Mouse (Mus musculus) midbrain, embryonic 11.5 days (tissue): ENCODE results near the gene Vwa8. TPM values are rescaled to one million over a fixed set of nuclear protein-coding genes. Genes with fewer than 3 reads are reported as not detected.

ENCODE experiments used
- ATAC-seq: fragments of 200-750 bp; cut with Nextera tagmentation; 2 replicates; pipeline ENCODE4 v1.8.0; 2017; ENCODE audit warnings: moderate TSS enrichment, moderate library complexity; ENCODE audit not compliant: low FRiP score
- DNase-seq: peaks from one replicate; pipeline ENCODE4 v3.0.0; 2015; ENCODE audit warnings: low spot score; ENCODE audit errors: missing footprints
- H3K27ac ChIP-seq: fragments of 300-500 bp; sonication (generic); 2 replicates; pipeline ENCODE4 v1.5.1; 2014; ENCODE audit warnings: low read depth, low read length
- H3K27me3 ChIP-seq: fragments of 300-500 bp; sonication (generic); 2 replicates; pipeline ENCODE4 v1.6.1; 2014; ENCODE audit warnings: mild to moderate bottlenecking, low read length, moderate library complexity, mixed read lengths; ENCODE audit not compliant: control insufficient read depth, insufficient read depth
- H3K36me3 ChIP-seq: fragments of 300-500 bp; sonication (generic); 2 replicates; pipeline ENCODE4 v1.6.1; 2014; ENCODE audit warnings: mild to moderate bottlenecking, low read length, moderate library complexity, mixed read lengths; ENCODE audit not compliant: control insufficient read depth, insufficient read depth
- H3K4me1 ChIP-seq: fragments of 300-500 bp; sonication (generic); 2 replicates; pipeline ENCODE4 v1.6.1; 2014; ENCODE audit warnings: low read length; ENCODE audit not compliant: control insufficient read depth, insufficient read depth
- H3K4me2 ChIP-seq: fragments of 300-500 bp; sonication (generic); 2 replicates; pipeline ENCODE4 v1.6.1; 2014; ENCODE audit warnings: mild to moderate bottlenecking, moderate library complexity
- H3K4me3 ChIP-seq: fragments of 300-500 bp; sonication (generic); 2 replicates; pipeline ENCODE4 v1.5.1; 2014; ENCODE audit warnings: low read depth, low read length
- H3K9ac ChIP-seq: fragments of 300-500 bp; sonication (generic); 2 replicates; pipeline ENCODE4 v1.6.1; 2014; ENCODE audit warnings: low read length
- H3K9me3 ChIP-seq: fragments of 300-500 bp; sonication (generic); 2 replicates; pipeline ENCODE4 v1.6.1; 2016; ENCODE audit warnings: low read length; ENCODE audit not compliant: control insufficient read depth
- WGBS: fragments of 180-500 bp; shearing (Covaris S2); extraction: QIAGEN DNeasy Blood & Tissue Kit; methylation state at CpG from one replicate; pipeline ENCODE4 v1.1.7; 2014; 5-methylcytosine and 5-hydroxymethylcytosine counted together
- polyA plus RNA-seq: library from polyadenylated mRNA; unstranded; fragments of >200 nt; fragmentation: Nextera tagmentation; extraction: Ambion mirVana; gene quantifications from 2 replicates; pipeline ENCODE4 v1.2.1, GENCODE M21; 2014

Vwa8 gene
- polyA plus RNA-seq, 1 experiment from 2014 or later: 7.0 TPM

DNA sequence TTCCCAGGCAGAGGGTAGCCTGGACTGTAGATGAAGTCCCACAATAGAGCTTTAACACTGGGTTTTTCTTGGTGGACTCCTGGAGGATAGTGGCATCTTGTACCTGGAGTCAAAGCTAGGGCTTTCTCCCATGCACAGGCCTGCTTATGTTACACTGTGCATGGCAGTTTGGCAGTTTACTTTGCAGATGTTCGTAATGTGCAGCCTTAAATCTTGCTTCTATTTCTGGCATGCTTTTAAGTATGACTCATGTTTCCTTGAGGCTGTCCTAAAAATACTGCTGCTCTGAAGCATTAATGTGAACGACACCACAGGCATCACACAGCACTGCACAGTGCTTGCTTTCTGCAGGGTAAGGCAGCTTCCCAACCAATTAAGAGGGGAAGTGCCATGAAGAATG lies 51.9 kb downstream of the Vwa8 start:
- H3K27me3 ChIP-seq: no peaks in the 10 kb centered on the region
- peak; percentile 26 for DNase-seq
- no peak overlapping the region for H3K27ac ChIP-seq
- H3K4me3 ChIP-seq: no peak overlapping the region
- no peaks in the 10 kb centered on the region for H3K4me1 ChIP-seq
- ATAC-seq: no peak
- H3K9me3 ChIP-seq: no peaks in the 10 kb centered on the region
- no peak overlapping the region for H3K9ac ChIP-seq
- H3K4me2 ChIP-seq: no peak overlapping the region
- no peaks in the 10 kb centered on the region for H3K36me3 ChIP-seq
- 70% methylated on average over 2 of the region's 2 CpGs for WGBS

DNA sequence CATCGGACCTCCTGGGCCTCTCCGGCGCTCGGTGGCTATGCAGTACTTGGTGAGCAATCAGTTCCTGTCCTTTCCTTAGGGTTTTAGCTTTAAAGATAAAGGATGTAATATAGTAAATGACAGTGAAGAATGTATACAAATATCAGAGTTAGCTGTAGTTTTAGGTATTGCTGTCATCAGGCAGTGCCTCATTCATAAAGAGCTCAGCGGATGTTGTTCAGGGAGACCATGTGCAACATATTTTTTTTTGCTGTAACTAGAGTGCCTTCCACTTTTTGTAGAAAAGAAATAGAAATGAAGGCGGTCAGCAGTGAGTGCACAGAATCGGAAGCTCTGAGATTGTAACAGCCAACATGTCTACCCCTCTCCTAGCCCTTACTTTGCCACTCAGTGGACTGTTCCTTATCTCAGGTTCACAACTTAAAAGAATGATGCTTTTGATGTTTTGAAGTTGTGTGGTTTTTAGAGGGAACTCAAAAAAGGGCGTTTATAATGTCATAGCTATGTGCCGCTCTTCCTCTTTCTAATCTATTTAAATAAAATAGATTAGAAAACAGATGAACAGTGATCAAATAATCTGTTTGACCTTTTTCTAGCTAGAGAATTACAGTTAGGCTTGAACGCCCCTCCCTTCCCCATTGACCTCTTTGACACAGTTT lies 59.5 kb downstream of the Vwa8 start:
- Histone ChIP-seq H3K4me1 (no peaks in the 10 kb centered on the region), H3K27ac (no peak overlapping the region), H3K4me3 (no peak overlapping the region), H3K27me3 (no peaks in the 10 kb centered on the region), H3K9ac (no peak overlapping the region), H3K4me2 (no peak overlapping the region), H3K9me3 (no peaks in the 10 kb centered on the region), H3K36me3 (no peaks in the 10 kb centered on the region)
- DNase-seq (no peak), ATAC-seq (no peak)
- WGBS: 92% methylated on average over 10 of the region's 10 CpGs

GRCm38 (mm10) chr14:78912076-78912475 lies 63.2 kb downstream of the Vwa8 start:
- Histone ChIP-seq H3K27ac (no peak overlapping the region), H3K36me3 (no peaks in the 10 kb centered on the region), H3K4me3 (no peak overlapping the region), H3K9ac (no peak overlapping the region), H3K4me1 (no peaks in the 10 kb centered on the region), H3K9me3 (no peaks in the 10 kb centered on the region), H3K4me2 (no peak overlapping the region), H3K27me3 (no peaks in the 10 kb centered on the region)
- 90% methylated on average over 10 of the region's 10 CpGs for WGBS
- ATAC-seq: no peak
- DNase-seq: no peak

DNA sequence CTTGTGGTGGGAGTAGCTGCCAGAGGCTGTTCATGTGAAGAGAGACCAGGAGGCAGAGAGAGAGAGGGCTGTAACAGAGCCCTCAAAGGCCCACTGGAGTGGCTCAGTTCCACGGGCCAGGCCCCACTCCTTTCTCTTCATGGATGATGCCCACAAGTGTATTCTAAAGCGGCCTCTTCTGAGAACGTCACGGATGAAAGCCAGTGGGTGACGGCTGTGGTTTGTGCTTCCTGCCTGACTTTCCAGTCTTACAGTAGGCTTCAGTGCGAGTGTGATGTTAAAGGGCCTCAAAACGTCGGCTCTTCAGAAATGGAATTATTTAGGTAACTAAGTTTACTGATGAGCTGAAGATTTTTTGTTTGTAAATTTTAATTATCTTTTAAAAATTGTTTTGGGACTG lies 65.3 kb downstream of the Vwa8 start:
- peak; percentile 65 for DNase-seq
- 85% methylated on average over 8 of the region's 8 CpGs for WGBS
- ATAC-seq: no peak
- Histone ChIP-seq H3K4me2 (no peak overlapping the region), H3K4me1 (no peaks in the 10 kb centered on the region), H3K27me3 (no peaks in the 10 kb centered on the region), H3K36me3 (no peaks in the 10 kb centered on the region), H3K9ac (no peak overlapping the region), H3K9me3 (no peaks in the 10 kb centered on the region), H3K4me3 (no peak overlapping the region), H3K27ac (no peak overlapping the region)

- Histone ChIP-seq H3K4me2 (no peak overlapping the region), H3K9me3 (no peaks in the 10 kb centered on the region), H3K27ac (no peak overlapping the region), H3K9ac (no peak overlapping the region), H3K36me3 (no peaks in the 10 kb centered on the region), H3K27me3 (no peaks in the 10 kb centered on the region), H3K4me1 (no peaks in the 10 kb centered on the region), H3K4me3 (no peak overlapping the region)
- peak; percentile 45 for DNase-seq
- 93% methylated on average over 2 of the region's 2 CpGs for WGBS
- ATAC-seq: no peak
These were observed 67.8 kb downstream of the Vwa8 start for GRCm38 (mm10) chr14:78916691-78917090.

- Histone ChIP-seq H3K27ac (no peak overlapping the region), H3K4me1 (no peaks in the 10 kb centered on the region), H3K27me3 (no peaks in the 10 kb centered on the region), H3K4me2 (no peak overlapping the region), H3K36me3 (no peaks in the 10 kb centered on the region), H3K9ac (no peak overlapping the region), H3K4me3 (no peak overlapping the region), H3K9me3 (no peaks in the 10 kb centered on the region)
- no peak for DNase-seq
- no peak for ATAC-seq
- WGBS: 74% methylated on average over 2 of the region's 2 CpGs
These were observed 72.4 kb downstream of the Vwa8 start for GRCm38 (mm10) chr14:78921219-78921618.

DNA sequence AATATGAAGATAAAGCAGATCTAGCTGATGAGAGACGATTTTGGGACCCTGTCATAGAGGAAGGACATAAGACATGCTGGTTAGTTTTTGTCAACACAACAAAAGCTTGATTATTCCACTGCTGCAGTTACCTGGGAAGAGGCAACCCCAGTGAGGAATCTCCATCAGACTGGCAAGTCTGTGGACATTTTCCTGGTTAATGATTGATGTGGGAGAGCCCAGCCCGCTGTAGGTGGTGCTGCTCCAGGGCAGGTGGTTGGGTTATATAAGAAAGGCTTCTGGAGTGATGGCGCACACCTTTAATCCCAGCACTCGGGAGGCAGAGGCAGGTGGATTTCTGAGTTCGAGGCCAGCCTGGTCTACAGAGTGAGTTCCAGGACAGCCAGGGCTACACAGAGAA lies 74.8 kb downstream of the Vwa8 start:
- H3K27ac ChIP-seq: no peak overlapping the region
- H3K4me1 ChIP-seq: no peaks in the 10 kb centered on the region
- H3K4me3 ChIP-seq: no peak overlapping the region
- no peaks in the 10 kb centered on the region for H3K36me3 ChIP-seq
- no peaks in the 10 kb centered on the region for H3K9me3 ChIP-seq
- H3K9ac ChIP-seq: no peak overlapping the region
- no peak overlapping the region for H3K4me2 ChIP-seq
- no peaks in the 10 kb centered on the region for H3K27me3 ChIP-seq
- DNase-seq (no peak), ATAC-seq (no peak)
- WGBS: 89% methylated on average over 5 of the region's 5 CpGs

DNA sequence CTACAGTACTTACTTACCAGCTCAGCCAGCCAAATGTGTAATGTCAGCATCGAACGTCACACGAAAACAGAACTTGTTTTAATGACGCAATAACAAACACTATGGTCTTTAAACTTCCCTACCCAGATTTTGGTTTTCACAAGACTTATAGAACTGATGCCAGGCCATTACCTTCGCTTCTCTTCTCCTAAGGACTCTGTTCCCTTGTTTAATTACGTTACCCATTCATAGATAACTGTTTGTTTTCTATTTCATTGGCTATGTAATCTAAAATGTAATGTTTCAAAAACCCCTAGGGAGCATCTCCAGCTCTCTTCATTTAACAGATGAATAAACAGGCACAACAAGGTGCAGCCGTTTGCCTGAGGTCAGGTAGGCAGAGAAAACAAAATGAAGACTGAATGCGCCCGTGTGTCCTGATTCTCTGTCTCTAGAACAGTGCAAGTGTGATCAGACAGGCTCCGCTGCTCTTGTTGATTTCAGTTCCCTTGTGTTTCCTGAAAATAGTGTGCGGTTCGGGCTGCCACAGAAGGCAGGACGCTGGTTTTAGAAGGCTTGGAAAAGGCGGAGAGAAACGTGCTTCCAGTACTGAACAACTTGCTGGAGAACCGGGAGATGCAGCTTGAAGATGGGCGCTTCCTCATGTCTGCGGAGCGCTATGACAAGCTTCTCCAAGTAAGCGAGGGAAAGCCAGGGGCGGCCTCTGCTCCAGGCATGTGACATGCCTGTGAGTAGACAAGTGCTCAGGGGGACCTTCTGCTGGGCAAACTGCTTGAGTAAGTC lies 76.1 kb downstream of the Vwa8 start:
- ATAC-seq (no peak), DNase-seq (no peak)
- no peaks in the 10 kb centered on the region for H3K9me3 ChIP-seq
- H3K4me3 ChIP-seq: no peak overlapping the region
- no peaks in the 10 kb centered on the region for H3K36me3 ChIP-seq
- H3K9ac ChIP-seq: no peak overlapping the region
- no peak overlapping the region for H3K27ac ChIP-seq
- no peaks in the 10 kb centered on the region for H3K4me1 ChIP-seq
- no peaks in the 10 kb centered on the region for H3K27me3 ChIP-seq
- no peak overlapping the region for H3K4me2 ChIP-seq
- 86% methylated on average over 21 of the region's 21 CpGs for WGBS

- no peak for ATAC-seq
- WGBS: 84% methylated on average over 2 of the region's 2 CpGs
These were observed 83.2 kb downstream of the Vwa8 start for GRCm38 (mm10) chr14:78932094-78932493.

More at GRCm38 (mm10) chr14:78932094-78932493, 83.2 kb downstream of the Vwa8 start:
- Histone ChIP-seq H3K9me3 (no peaks in the 10 kb centered on the region), H3K4me3 (no peak overlapping the region), H3K4me2 (no peak overlapping the region), H3K27ac (no peak overlapping the region), H3K4me1 (no peaks in the 10 kb centered on the region), H3K36me3 (no peaks in the 10 kb centered on the region), H3K9ac (no peak overlapping the region), H3K27me3 (no peaks in the 10 kb centered on the region)
- no peak for DNase-seq
